Mouse (Mus musculus): ENCODE results near the gene Flt3l.
"Not testable (repeated sequence)": the region's sequence is repeated elsewhere in the genome, so short reads cannot be mapped to it uniquely, and the experiment has no call there.

Flt3l gene

GRCm38 (mm10) chr7:45162996-45163615 lies 26.9 kb upstream of the Flt3l start:
- no peak for DNase-seq (ENCODE audit: low spot score)

GRCm38 (mm10) chr7:45162551-45162950 lies 26.3 kb upstream of the Flt3l start:
- DNase-seq (ENCODE audit: low spot score), result no peak

GRCm38 (mm10) chr7:45161612-45162473 lies 25.6 kb upstream of the Flt3l start:
- peak; percentile 86 for DNase-seq (ENCODE audit: low spot score)

DNA sequence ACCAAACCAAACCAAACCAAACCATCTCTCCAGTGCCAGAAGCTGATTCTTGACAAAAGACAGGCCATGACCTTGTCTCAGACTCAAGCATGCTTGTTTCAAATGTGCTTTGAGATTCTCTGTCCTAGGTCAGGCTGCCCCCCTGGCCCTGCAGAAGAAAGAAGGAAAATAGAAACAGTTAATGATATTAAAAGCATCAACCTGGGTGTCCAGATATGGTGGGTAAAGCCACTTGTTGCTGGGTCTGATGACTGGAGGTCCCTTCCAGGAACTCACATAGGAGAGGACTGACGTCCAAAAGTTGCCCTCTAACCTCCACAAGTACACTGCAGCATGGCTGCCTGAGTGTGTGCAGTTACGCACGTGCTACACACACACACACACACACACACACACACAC lies 24.6 kb upstream of the Flt3l start:
- no peak for DNase-seq (ENCODE audit: low spot score)

- no peak for DNase-seq (ENCODE audit: low spot score)
These were observed 24.1 kb upstream of the Flt3l start for GRCm38 (mm10) chr7:45160316-45160800.

GRCm38 (mm10) chr7:45158991-45159390 lies 22.8 kb upstream of the Flt3l start:
- DNase-seq (ENCODE audit: low spot score), result no peak

- DNase-seq (ENCODE audit: low spot score), result no peak
These were observed 21.2 kb upstream of the Flt3l start for GRCm38 (mm10) chr7:45157459-45157858.

DNA sequence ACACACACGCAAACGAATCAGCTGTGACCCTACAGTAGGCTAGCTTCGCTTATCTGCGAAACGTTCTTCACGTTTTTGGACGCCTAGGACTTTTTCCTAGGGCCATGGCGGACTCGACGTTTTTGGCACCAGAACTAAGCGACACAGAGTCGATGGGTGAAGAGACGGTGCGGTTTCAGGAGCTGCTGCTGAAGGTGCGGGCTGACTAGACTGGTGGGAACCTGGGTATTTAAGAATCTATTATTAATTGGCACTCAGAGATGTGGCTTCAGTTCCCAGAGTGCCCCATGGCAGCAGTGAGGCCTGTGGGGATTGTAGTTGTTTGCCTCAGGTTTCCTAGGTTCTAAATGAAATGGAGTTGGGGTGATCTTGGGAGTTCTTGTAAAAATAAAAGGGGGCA lies 20.0 kb upstream of the Flt3l start:
- no peak for DNase-seq (ENCODE audit: low spot score)

DNA sequence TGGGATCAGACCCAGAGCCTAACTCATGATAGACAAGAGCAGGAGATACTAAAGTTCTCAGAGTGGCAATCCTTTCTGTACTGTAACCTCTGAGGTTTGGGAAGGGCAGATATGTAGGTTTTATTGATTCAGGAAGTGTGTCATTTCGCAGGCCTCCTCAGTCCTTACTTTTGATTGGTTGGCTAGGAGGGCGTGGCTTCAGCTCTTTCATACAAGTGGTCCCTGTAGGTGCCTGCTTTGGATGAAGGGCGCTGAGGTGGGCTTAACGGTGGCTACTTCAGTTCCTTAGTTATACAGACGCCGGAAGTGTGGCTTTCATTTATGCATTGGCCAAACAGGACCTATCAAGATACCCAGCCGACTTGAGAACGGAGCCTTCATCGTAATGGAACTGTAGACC lies 19.4 kb upstream of the Flt3l start:
- DNase-seq (ENCODE audit: low spot score), result no peak

GRCm38 (mm10) chr7:45154993-45155514 lies 18.8 kb upstream of the Flt3l start:
- DNase-seq (ENCODE audit: low spot score), result no peak

GRCm38 (mm10) chr7:45154096-45154992 lies 18.1 kb upstream of the Flt3l start, which contains the start of the genes Pih1d1 and Aldh16a1:
Gene Pih1d1, plus strand, starts transcription at chr7:45154303.
Gene Aldh16a1, minus strand, starts transcription at chr7:45154584.
- peak; percentile 93 for DNase-seq (ENCODE audit: low spot score)

- DNase-seq (ENCODE audit: low spot score), result no peak
These were observed 17.4 kb upstream of the Flt3l start for GRCm38 (mm10) chr7:45153586-45153985.

DNA sequence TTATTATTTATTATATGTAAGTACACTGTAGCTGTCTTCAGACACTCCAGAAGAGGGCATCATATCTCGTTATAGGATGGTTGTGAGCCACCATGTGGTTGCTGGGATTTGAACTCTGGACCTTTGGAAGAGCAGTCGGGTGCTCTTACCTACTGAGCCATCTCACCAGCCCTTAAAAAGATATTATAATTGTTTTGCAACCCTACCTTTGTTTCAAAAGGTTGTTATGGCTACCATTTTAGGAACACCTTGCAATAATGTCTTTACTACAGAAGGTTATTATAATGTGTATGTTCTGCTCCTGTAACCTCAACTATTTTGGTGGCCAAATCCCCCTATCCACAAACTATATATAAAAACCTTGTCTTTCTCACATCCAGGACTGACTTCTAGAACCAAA lies 16.8 kb upstream of the Flt3l start:
- not testable (repeated sequence) for DNase-seq (ENCODE audit: low spot score)

DNA sequence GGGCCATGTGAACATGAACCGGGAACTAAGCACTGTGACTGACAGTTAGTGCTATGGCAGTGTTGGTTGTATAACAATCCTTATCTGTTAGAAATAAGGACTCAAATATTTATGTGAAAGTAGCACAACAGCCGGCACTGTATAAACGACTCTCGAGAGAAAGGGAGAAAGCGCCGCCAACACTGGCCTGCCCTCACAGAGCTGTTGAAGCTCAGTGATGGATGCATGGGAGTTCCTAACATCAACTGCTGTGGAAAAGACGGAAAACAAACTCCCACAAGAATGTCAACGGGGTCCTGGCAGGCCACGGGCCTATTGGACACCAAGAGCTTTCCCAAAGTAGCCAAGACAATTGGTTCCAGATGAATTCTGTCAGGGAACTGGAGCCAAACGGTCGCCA lies 15.1 kb upstream of the Flt3l start:
- DNase-seq (ENCODE audit: low spot score), result no peak

DNA sequence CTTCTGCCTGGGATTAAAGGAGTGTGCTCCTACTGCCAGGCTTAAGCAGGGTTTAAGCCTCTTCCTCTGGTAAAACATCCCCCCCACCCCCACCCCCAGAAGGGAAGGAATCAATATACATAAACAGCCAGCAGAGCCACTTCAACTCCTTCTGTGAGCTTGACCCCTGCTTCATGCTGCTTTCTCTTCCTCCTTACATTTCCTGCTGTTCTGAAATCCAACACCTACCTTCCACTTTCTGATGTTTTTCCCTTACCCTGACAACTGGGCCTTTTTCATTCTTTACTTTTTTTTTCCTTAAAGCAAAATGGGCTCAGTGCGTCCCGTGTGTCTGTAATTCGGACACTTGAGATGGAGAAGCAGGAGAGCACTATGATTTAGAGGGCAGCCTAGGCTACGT lies 14.1 kb upstream of the Flt3l start:
- DNase-seq (ENCODE audit: low spot score), result no peak

DNA sequence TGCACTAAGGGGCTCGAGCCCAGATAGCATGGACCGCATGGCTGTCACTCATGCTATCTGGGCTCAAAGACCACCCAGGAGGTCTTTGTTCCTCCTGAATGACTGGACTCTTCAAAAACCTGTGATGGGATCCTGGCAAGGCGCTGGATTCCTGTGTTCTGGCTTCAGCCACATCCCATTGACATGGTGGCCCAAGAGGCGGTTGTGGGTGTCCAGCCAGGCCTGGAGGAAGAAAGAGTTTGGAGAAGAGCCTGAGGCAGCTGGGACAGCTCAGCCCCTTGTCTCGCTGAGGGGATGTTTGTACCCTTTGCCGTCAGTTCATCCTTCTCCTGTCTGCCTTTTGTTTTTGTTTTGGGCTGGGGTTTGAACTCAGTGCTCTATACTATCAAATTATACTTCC lies 13.3 kb upstream of the Flt3l start:
- DNase-seq (ENCODE audit: low spot score), result no peak

GRCm38 (mm10) chr7:45148534-45149098 lies 12.4 kb upstream of the Flt3l start:
- DNase-seq (ENCODE audit: low spot score), result no peak

DNA sequence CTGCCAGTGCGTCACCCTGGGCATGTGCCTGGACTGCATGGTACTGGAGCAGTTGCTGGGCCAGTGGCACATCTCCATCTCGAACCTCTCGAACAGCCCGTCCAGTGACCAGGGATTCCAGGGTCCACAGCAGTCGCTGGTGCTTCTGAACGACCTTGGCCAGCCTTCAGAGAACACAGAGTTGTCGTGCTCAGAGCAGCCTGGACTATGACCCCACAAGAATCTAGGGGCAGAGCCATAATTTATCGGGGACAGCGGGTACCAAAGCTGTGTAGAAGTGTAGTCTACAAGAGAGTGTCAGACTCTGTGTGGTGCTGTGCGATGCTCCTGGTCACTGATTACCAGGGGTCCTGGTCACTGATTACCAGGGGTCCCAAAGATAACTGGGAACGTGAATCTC lies 11.7 kb upstream of the Flt3l start:
- no peak for DNase-seq (ENCODE audit: low spot score)

- DNase-seq (ENCODE audit: low spot score), result no peak
These were observed 11.0 kb upstream of the Flt3l start for GRCm38 (mm10) chr7:45147267-45147666.

DNA sequence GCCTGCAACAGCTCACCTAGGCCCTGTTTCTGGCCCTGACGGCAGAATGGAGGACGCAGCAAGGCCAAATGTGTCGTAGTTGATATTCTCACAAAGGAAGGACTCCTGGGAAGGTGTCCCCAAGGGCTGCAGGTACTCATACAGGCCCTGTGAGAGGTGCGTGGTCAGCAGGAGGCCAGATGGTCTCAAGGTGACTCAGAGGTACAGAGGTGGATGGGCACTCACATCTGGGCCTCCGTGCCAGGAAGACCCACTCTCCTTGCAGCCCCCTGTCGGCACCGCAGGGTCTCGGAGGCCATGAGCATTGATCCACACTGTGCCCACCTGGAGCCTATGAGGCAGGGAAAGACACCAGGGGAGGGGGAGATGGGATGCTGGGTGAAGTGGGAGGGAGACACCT lies 9.2 kb upstream of the Flt3l start:
- DNase-seq (ENCODE audit: low spot score), result no peak

DNA sequence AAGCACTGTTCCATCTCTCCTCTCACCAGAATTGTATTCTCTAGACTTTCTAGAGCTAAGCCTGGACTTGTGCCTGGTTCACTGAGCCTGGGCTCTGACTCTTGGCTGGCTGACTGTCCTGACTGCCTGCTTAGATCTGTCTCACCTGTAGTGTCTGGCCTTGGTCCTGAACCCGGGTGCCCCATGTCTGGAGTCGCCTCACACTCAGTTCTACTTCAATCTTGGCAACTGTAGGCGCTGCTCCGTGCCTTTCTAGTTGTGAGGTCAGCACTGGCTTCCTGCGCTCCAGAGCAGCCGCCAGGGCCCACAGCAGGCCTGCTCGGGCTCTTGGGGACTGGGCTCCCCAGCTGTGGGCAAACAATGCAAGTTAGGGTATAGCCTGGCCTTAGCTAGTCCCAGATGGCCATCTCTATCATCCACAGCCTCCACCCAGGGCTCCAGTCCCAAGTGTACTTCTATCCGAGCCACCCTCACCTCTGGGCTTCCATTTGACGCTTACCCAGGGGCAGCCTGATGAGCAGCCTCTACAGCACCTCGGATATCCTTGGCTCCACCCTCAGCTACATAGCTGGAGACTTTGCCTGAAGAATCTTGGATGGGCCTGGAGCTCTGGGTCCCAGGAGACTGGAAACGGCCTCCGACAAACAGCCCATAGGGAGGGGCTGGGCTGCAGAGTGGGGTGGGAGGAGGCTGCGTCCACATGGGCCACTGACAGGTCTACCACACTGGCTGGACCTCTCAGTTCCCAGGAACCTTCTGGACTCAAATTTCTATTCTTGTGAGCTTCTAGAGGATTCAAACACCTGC lies 8.3 kb upstream of the Flt3l start:
- no peak for DNase-seq (ENCODE audit: low spot score)
